Mouse (Mus musculus) left cerebral cortex, adult 8-10 months (tissue): ENCODE measurements at regions not wholly inside any gene's neighbourhood (a gene's known extent, or its start where the extent isn't known, plus 50 kb on each side); places are given as distances from the start of the nearest gene placed in this dataset.

Experiments
- DNase-seq, 2 experiments: peaks; one replicate each; pipeline ENCODE4 v3.0.0; 2022; ENCODE audit warnings: low spot score in 2 of 2

DNA sequence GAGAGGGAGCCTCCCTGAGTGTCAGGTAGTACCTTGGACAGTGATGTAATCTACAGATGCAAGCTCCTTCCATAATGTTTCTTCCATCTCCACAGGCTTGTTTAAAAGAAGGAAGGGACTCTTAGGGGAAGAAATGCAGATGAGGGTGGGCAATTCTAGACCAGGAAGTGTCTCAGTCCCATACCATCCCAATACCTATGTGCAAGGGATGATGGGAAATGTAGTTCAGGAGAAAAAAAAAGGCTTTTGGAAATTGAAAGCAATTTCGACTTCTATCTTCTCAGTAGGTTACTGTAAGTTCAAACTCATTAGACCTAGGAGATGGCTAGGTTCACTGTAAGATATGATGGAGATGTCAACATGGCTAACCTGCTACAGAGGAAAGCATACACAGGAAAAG, 68.3 kb downstream of the Cd83 start:
- DNase-seq = no peak

DNA sequence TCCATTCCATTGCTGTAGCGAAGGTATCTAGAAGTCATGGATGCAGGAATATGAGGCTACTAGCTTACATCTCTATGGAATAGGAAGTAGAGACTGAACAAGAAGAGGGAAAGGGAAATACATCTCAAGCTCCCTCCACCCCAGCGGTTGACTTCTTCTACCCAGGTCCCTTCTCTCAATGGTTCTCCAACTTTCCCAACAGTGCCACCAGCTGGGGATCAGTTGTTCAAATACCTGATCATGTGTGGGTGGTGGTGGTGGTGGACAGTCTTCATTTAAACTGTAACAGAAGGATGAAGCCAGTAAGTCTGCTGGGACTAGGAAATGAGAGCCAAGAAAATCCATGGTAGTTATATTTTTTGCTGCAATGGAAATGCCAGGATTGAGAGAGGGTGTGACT, 70.4 kb downstream of the Cd83 start:
- DNase-seq = no peak

DNA sequence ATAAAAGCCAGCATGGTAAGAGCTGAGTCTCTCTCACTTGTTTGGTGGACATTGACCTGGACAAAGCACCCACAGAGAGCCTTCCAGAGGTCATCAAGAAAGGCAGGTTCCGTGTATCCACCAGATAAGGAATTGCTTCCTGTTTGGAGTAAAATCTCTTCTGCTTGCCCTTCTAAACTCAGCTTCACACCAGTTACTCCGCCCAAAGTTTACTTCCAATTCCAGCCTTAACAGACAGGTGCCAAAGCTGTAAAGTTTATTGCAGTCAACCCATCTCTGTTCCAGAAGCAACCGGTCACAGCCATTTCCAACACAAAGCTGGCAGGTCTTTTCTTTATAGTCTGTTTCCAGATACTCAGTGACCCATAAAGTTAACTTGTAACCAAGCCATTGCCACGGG, 76.4 kb downstream of the Cd83 start:
- DNase-seq = no peak

DNA sequence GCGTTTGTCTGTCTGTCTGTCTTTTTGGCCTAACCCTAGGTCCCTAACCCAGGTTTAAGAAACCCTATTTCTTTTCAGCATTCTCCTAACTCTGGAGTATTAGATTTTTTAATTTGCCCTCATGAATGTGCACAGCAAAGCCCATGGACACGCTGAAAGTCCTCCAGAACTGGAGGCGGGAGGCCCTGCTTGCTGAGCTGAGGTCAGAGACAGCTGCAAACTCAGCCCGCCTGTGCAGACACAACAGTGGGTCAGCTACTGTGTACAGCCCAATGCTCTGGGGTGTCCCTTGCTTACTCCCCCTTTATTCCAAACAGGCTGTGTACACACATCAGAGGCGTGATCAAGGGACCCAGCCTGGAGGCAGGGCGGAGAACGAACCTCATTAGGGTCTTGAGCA, 76.8 kb downstream of the Cd83 start:
- no peak for DNase-seq

DNA sequence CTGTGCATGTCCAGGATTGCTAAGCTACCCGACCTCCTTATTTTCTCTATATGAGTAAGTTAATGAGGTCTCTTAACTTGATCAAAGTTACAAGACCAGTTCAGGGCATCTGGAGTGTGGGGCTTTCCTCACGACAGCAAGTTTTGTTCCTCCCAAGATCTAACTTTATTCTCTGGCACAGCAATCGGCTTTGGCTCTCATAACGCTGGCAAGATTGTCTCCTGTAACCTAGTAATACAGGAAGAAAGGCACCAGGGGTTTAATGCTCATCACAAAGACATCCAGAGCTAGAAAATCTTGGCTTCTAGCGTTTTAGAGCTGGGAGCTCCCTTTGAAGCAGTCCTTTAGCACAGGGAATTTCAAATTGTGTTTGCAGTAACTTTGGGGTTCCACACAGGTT, 77.5 kb downstream of the Cd83 start:
- DNase-seq = no peak

DNA sequence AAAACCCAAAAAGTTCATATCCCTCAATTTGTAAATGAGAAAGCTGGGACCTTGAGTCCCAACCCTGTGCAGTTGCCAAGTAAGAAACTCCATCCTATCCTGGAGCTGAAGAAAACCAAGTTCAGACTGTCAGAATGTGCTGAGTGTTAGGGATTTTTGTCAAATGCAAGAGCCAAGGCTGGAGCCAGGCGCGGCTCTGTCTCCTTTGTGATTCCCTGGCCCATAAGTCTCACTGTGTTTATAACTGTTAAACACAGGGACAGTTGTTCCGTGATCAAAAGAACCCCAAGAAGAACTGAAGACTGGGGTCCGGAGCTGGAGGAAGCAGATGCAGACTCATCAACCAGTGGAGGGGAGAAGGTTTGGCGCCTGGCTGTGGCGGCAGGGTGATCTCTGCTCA, 78.0 kb downstream of the Cd83 start:
- no peak for DNase-seq

DNA sequence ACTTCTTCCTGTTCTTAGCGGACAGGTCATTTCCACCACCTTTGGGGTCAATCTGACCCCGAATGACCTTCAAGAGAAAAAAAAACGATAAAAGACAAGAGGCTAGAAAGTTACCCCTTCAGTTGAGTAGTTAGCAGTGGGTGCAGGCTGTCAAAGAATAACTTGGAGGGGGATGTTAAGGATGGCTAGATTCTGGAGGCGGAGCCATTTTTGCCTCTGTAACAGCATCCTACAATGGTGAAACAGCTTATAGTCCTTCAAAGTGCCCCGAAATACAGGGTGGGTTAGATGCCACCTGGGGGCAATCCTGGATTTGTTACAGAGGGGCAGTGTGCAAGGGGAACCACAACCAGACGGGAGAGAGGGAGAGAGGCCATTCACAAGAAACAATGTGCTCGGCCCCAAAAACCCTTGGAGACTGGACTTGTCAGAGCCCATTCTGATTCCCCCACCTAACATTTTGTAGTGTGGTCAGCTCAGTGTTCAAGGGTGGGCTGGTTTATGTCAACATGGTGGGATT, 79.1 kb downstream of the Cd83 start:
- no peak for DNase-seq

DNA sequence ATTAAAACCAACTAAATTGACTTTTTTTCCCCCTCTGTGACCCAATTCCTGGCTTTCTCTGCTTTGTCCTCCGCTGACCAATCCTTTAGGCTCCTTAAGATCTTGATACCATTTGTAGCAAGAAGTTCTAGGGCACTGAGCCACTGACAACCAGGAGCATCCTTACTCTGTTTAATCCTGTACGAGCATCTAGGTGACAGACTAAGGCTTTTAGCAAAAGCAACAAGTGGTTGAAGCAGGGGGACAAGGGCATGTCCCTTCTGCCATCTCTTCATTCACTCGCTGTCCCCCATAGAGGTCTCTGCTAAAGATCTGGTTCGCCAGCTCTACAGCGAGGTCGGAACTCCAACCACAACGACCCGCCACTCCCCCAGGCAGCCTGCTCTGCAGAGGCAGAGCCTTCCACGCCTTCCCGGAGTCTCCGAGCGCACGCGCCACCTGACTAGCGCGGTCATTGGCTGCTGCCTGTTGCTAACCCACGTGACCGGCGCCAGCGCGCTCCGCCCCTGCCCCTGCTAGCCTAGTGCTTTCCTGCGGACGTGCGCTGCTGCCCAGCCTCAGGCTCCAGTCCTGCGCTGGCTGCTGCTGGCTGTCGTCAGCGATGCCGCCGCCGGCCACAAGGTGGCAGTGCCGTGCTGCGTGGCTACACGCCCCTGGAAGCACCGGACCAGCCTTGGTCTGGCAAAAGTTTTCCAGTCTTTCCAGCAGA, 79.7 kb downstream of the Cd83 start:
- DNase-seq = peak; percentile 95 to 99

DNA sequence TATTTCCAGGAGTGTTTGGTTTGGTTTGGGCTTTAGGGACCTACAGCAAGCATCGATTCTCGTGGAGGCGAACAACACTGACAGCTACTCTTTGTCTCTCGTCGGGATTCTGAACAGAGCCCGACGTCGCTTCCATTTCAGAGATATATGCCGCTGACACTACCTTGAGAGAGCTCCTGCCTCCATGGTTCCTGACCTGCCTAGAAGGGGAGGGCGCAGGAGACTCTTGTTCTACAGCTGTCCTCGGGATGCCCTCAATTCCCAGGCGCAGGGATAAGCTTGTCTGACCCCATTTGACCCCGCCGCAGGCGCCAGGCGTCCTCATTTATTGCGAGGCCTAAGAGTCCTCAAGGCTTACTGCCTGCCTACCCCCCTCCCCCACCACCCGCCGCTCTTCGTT, 80.5 kb downstream of the Cd83 start:
- no peak for DNase-seq

DNA sequence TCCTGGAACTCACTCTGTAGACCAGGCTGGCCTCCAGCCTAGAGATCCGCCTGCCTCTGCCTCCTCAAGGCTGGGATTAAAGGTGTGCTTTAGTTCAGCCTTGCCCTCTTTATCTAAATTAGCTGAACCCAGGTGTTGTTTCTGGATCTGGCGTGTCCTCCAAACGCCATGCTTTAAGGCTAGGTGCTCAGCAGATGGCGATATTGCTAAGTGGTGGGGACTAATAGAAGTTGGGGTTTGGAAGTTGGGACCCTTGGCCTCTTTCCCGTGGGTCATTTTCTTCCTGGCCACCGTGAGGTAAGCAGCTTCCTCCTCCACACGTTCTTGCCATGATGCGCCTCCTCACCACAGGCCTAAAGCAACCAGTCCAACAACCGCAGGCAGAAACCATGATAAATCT, 91.3 kb downstream of the Cd83 start:
- no peak for DNase-seq

DNA sequence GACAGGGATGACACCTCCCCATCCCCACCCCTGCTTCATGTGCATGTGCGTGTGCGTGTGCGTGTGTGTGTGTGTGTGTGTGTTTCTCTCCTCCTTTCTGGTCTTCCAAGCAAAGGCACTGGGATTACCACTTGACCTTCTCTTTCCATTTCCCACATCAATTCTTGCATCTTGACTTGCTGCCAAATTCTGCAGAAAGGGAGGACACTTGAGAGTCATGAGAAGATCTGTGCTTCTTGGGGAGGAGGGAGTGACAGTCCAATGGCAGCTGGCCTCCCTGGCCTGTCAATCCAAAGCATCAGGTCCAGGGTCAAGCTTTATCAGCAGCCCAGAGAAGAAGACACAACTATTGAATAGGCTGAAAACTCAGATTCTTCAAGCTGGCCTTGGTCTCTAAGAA, 102.7 kb downstream of the Cd83 start:
- no peak for DNase-seq

DNA sequence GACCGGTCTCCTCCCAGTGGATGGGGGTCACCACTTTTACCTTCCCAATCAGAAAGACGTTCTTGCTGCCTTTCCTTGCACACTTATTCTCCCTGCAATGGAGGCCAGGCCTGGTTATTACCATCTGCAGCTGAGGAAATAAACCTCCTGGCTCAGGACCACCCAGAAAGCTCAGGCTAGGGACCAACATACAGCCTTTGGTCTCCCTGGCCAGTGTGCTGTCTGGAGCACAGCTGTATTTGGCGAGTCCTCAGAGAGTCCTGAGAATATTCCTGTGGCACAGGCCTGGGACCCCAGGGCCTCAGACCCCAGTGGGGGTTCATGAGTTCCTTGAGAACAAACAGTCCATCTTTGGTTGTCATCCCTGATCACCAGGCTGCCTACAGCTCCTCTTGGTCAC, 107.4 kb downstream of the Cd83 start:
- no peak for DNase-seq

DNA sequence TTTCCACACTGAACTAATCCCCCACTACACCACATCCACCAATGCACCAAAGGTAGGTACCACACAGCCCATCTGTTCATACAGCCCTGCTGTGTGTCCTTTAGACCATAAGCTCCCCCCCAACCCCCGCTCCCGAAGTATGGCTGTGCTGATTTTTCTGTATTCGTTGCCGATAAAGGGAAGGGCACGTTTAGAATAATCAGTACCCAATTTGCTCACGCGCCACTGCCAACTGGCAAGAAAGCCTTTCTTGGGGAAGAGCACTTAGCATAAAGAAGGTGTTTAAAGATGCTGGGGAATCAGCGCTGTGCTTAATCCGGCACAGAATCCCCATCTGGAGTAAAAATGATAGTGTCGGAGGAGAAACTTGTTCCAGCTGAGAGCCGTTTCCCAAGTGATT, 111.4 kb downstream of the Cd83 start:
- no peak for DNase-seq

DNA sequence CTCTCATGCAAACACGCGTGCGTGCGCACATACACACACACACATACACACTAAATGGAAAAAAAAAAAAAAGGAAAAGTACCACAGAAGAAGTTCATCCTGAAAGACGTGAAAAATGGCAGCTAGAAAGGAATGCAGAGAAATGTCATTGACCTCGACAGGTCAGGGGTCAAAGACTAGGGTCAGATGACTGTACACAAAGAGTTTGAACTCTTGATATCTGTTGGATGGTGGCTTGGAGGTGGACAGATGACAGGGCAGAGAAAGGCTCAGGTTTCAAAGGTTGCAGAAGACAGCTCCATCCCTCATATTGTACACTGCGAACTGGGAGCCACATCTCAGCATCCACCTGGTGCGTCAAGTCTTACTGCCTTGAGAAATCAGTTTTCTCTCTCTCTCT, 112.5 kb downstream of the Cd83 start:
- DNase-seq = no peak

DNA sequence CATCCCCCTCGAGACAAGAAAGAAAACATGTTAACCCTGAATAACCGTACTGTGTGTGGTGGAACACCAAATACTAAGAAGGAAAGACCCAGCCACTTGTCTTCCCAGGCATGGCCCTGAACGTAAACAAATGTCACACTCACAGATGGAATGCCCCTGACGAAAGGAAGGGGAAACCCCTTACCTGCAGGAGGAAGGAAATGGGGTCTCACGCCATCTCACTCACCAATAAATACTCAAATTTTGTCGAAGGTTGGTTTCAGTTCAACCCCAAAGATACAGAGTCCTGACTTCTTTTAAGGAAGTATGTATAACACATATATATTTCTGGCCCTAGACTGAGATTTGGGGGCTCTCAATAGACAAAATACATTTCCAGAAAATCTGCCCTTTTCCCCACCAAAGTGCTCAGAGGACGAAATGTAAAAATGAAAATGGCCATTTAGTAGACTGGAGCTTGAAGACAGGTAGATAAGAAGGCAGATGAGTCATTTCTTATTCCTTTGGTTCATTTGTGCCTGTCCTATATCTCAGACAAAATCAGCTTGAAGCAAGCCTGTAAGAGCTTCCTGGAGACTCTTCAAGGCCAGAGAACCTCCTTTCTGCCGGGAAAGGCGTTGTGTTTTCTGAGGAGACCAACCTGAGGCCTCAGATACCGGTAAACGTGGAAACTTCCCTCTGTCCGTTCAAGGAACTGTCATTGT, 114.1 kb downstream of the Cd83 start:
- DNase-seq = no peak

DNA sequence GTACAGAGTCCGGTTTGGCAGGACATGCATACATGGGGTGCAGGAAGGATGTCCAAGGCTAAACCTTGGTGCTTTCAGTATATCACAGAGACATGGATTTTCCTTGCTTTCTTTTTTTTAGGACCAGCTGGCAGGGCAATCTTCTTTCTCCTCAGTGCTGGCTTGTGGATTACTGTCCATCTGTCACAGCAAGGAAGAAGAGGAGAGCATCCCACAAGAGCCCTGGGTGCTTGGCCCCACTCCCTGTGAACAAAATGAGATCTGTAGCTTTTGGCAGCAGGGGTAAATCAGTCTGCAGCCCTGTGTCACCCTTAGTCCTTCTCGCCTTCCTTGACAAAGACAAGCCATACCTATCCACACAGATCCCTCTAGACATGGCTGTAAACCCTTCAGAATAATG, 115.5 kb downstream of the Cd83 start:
- DNase-seq = no peak

DNA sequence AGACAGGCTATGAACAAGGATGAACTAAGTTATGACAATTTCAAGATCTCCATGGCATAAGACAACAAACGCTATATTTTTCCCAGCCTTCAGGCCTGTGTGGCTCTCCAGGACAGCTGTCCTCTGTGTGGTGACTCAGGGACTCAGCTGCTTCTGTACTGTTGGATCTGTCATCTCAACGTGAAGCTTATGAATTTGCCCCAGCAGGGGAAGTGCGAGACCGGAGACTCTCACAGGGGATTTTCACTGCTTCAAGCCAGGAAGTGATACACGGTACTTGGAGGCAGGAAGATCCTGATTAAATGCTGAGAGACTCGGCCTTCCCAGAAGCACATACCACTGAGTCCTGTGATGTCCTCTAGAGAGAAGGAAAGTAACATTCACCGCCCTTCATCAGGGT, 116.2 kb downstream of the Cd83 start:
- DNase-seq = no peak

DNA sequence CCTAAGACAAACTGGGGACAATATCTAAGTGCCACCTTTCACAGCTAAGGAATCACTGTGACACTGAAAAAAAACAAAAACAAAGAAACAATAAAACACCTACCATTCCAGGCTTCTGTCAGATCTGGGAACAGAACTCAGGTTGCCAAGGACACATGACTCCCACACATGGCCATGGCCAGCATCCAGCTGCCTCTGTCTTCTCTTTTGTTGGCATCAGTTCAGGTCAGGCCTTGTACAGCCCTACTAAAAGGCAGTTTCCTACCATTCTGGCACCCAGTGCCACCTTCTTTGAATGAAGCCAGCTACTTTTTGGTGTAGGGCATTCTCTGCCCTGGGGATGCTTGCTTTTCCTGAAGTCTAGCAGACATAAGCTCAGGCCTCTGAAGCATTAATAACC, 118.8 kb downstream of the Cd83 start:
- DNase-seq = no peak

DNA sequence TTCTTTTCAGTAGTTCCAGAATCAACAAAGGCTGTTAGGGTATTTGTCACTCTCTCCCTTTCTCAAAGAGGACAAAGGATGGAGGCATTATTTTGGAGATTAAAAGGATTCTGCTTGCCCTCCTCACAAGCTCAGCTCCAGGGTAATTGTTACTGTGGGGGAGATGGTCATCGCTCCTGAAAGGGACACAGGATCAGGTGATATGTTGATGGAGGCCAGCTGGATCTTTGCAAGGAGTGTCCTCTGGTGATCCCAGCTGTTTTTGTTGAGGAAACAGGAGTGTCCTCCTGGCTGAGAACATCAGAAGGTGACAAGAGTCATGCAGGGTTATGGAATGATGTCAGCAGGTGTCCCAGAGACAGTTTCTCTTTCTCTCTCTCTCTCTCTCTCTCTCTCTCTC, 119.7 kb downstream of the Cd83 start:
- no peak for DNase-seq

DNA sequence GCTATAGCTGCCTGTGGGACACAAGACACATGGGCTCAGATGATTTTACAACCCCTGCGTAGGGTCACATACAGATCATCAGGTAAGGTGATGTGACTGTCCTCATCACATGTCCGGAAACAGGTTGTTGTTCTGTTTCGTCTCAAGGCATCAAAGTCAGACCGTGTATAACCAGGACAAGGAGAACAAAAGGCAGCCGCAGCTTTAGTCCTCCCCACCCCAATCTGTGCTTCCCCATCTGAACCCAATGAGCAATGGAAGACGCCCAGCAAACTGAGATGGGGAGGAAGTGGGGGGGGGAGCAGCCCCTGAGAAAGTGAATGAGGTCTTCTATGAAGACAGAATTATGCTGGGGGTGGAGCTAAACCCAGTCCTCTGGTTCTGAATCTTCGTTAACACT, 121.7 kb downstream of the Cd83 start:
- DNase-seq = no peak

DNA sequence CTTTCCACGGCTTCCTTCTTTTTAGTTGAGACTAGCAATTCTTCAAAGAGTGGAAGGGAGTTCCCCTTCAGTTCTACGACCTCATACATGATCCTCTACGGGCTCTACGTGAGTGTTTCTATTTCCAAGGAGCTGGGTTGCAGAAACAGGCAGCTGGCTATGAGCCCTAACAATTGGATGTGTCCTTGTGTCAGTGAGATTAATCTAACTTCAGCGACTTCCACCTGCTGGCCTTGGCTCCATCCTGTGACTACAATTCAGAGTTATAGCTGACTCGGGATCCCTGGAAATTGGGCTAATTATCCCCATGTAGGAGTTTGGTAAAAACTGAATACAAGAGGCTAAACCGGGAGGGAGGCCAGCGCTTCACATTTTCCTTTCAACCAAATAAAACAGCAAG, 122.8 kb downstream of the Cd83 start:
- no peak for DNase-seq

DNA sequence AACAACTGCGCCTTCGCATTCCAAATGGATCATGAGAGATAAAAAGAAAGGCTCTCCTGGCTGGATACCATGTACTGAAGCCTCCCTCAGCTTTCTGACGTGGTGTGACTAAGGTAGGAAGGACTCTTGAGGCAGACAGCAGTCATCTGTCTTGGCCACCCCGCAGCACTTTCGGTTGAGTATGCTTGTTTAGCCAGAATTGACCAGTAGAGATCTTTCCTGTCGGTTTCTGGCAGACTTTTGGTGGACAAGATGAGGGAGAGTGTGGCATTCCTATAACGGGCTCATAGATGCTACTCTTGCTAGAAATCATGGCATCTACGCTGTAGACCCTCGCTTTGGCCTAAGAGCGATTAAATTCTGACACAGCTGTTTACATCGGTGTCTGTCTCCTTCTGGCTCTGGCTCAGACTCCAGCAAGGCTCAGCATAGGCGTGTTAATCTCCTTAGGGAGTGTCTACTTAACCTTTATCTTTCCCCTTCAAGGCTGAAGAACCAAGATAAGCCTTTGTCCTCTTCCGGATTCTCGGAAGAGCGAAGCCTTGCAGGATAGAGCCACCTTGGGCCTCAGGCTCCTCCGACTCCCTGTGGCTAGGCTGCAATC, 123.6 kb downstream of the Cd83 start:
- no peak for DNase-seq

DNA sequence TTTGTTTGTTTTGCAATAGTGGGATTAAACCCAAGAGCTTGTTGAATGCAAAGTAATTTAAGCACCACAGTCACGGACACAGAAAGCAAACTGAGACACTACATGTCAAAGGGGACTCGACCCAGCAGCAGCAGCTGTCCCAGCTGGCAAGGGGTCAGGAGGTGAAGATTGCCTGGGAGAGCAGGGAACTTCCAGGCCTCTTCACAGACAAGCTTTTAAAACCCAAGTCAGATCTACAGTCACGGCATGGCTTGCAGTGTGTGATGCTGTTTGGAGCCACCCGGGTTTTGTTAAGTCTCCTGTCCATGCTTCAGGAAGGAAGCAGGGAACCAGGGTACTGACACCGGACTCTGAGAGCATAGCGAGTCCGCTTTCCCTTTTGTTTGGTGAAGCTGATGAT, 125.4 kb downstream of the Cd83 start:
- DNase-seq = no peak
